Mouse (Mus musculus) myocyte (in vitro differentiated cells): ENCODE data around the gene Nop10. TPM values are rescaled to one million over a fixed set of nuclear protein-coding genes. Genes with fewer than 3 reads are reported as not detected.

Experiments
- H3K27me3 ChIP-seq: one replicate; pipeline ENCODE4 v1.6.1; 2011; ENCODE audit not compliant: control insufficient read depth, insufficient read depth, insufficient read length
- H3K36me3 ChIP-seq: one replicate; pipeline ENCODE4 v1.6.1; 2011; ENCODE audit not compliant: control insufficient read depth, insufficient read depth
- H3K4me2 ChIP-seq: one replicate; pipeline ENCODE4 v1.6.1; 2011; ENCODE audit warnings: low read depth, control low read depth
- H3K4me3 ChIP-seq: one replicate; pipeline ENCODE4 v1.5.1; 2011; ENCODE audit warnings: mild to moderate bottlenecking, control low read depth, moderate library complexity
- H3K79me2 ChIP-seq: one replicate; pipeline ENCODE4 v1.6.1; 2011; ENCODE audit not compliant: control insufficient read depth, insufficient read depth
- H3ac ChIP-seq: one replicate; pipeline ENCODE4 v1.6.1; 2011; ENCODE audit not compliant: control insufficient read depth, insufficient read length
- CEBPB ChIP-seq: IDR thresholded peaks from 2 replicates; pipeline ENCODE4 v1.6.1; 2011; ENCODE audit warnings: mild to moderate bottlenecking, moderate library complexity; ENCODE audit not compliant: poor library complexity, insufficient read depth, severe bottlenecking
- E2F4 ChIP-seq: IDR thresholded peaks from one replicate; pipeline ENCODE4 v1.6.1; 2011; ENCODE audit warnings: mild to moderate bottlenecking, control low read depth, moderate library complexity; ENCODE audit not compliant: insufficient read depth
- MAX ChIP-seq: IDR thresholded peaks from one replicate; pipeline ENCODE4 v1.6.1; 2011; ENCODE audit warnings: low read depth, mild to moderate bottlenecking, control low read depth
- MYOD1 ChIP-seq, 3 experiments: IDR thresholded peaks; one replicate each; pipeline ENCODE4 v1.6.1; 2011; ENCODE audit warnings: control low read depth in 2 of 3, low read depth in 2 of 3, mild to moderate bottlenecking in 2 of 3, moderate library complexity in 1 of 3; ENCODE audit not compliant: insufficient read length in 2 of 3, control insufficient read depth in 1 of 3
- MYOG ChIP-seq, 3 experiments: IDR thresholded peaks; one replicate each; pipeline ENCODE4 v1.6.1; 2011; ENCODE audit warnings: control low read depth in 2 of 3, low read depth in 2 of 3, mild to moderate bottlenecking in 2 of 3; ENCODE audit not compliant: insufficient read length in 2 of 3, control insufficient read depth in 1 of 3, insufficient read depth in 1 of 3
- POLR2A ChIP-seq: IDR thresholded peaks from one replicate; pipeline ENCODE4 v1.6.1; 2011; ENCODE audit warnings: low read depth, mild to moderate bottlenecking, control low read depth, moderate library complexity; ENCODE audit not compliant: insufficient read length
- POLR2AphosphoS2 ChIP-seq: IDR thresholded peaks from one replicate; pipeline ENCODE4 v1.6.1; 2011; ENCODE audit warnings: low read depth, control low read depth; ENCODE audit not compliant: insufficient read length
- REST ChIP-seq: IDR thresholded peaks from one replicate; pipeline ENCODE4 v1.6.1; 2011; ENCODE audit warnings: mild to moderate bottlenecking, control low read depth, moderate library complexity; ENCODE audit not compliant: insufficient read depth, insufficient read length
- SRF ChIP-seq: IDR thresholded peaks from one replicate; pipeline ENCODE4 v1.6.1; 2011; ENCODE audit warnings: low read depth; ENCODE audit not compliant: control insufficient read depth, insufficient read length
- TCF12 ChIP-seq: IDR thresholded peaks from one replicate; pipeline ENCODE4 v1.6.1; 2011; ENCODE audit warnings: mild to moderate bottlenecking, control low read depth; ENCODE audit not compliant: poor library complexity, insufficient read depth, severe bottlenecking
- TCF3 ChIP-seq: IDR thresholded peaks from one replicate; pipeline ENCODE4 v1.6.1; 2011; ENCODE audit warnings: low read depth, control low read depth; ENCODE audit not compliant: insufficient read length
- USF1 ChIP-seq: IDR thresholded peaks from one replicate; pipeline ENCODE4 v1.6.1; 2011; ENCODE audit warnings: low read depth, mild to moderate bottlenecking, control low read depth, moderate library complexity
- polyA plus RNA-seq: library from polyadenylated mRNA; unstranded; fragments of >200 nt; fragmentation: generic; extraction: Trizol; gene quantifications from one replicate; pipeline ENCODE4 v1.2.1, GENCODE M21; 2012; ENCODE audit warnings: missing spikeins

Nop10 gene
- polyA plus RNA-seq, 1 experiment: 129 TPM

DNA sequence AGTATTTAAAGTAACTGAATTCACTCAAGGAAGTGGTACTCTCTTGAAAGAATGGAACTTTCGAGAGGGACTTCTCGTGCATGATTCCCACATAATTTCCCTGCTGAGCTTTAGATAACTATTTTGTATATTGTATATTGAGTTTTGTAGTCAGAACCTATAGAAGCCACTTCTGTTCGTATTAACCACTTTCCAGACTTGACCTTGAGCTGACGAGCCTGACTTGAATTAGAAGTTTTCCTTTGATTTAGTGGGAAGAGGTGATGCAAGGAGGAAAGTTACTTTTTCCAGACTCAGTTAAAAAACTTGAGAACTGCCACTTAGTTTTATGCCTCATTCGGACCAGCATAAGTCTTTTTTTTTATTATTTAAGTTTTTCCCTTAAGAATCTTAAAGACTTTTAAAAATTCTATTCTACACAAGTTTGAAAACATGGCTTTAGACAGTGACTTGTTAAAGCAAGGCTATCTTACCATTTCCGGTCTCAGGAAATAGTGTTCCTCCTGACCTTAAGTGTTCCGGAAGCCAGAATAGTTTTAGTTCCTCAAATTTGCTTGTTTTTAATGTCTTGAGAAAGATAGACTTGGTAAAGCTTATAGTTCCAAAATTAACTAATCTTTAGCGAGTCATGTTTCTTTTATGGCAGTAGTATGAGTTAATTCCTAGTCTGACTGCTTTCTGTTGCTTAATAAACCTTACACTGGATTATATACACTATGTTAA lies 6.0 kb downstream of the Nop10 start:
- Histone ChIP-seq H3K4me3 (peak overlapping the region; percentile 73), H3K27me3 (no peaks in the 10 kb centered on the region), H3K36me3 (peaks cover 5% of the 10 kb centered on the region), H3ac (no peak overlapping the region), H3K79me2 (peaks cover 17% of the 10 kb centered on the region), H3K4me2 (peak overlapping the region; percentile 97)
- TF ChIP-seq MYOG (IDR thresholded peaks at IDR 0.05; ENCODE audit: control insufficient read depth in 1 of 3, insufficient read depth in 1 of 3, insufficient read length in 2 of 3, low read depth in 2 of 3): no peak
- no peak for TF ChIP-seq TCF12

- TF ChIP-seq MAX (no peak), SRF (no peak), E2F4 (no peak), CEBPB (no peak), TCF3 (no peak), MYOD1 (IDR thresholded peaks at IDR 0.05; ENCODE audit: control insufficient read depth in 1 of 3, insufficient read length in 2 of 3, low read depth in 2 of 3) (no peak), USF1 (no peak), REST (no peak), POLR2AphosphoS2 (no peak), POLR2A (no peak), TCF12 (no peak), MYOG (IDR thresholded peaks at IDR 0.05; ENCODE audit: control insufficient read depth in 1 of 3, insufficient read depth in 1 of 3, insufficient read length in 2 of 3, low read depth in 2 of 3) (no peak)
- Histone ChIP-seq H3K79me2 (peaks cover 8% of the 10 kb centered on the region), H3K4me2 (no peak overlapping the region), H3ac (no peak overlapping the region), H3K4me3 (no peak overlapping the region), H3K27me3 (no peaks in the 10 kb centered on the region), H3K36me3 (no peaks in the 10 kb centered on the region)
Measured at GRCm38 (mm10) chr2:112270011-112270410, 8.3 kb downstream of the Nop10 start.

DNA sequence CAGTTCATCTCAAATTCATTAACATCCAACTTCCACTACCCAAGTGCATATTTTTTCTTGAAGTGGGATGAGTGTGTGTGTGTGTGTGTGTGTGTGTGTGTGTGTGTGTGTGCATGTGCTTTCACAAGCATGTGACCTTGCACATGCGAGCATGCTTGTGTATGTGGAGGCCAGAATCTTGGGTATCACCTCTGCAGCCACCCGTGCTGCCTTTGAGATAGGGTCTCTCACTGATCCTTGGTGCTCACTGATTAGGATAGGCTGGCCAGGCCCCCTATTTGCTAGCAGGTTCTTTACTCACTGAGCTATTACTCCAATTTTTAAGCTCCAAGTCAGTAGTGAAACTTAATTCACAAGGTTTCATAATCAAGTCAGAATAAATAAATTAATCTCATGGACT lies 11.2 kb downstream of the Nop10 start:
- H3K79me2 ChIP-seq: peaks cover 3% of the 10 kb centered on the region
- TF ChIP-seq SRF (no peak), TCF3 (no peak), REST (no peak), MAX (no peak), MYOG (IDR thresholded peaks at IDR 0.05; ENCODE audit: control insufficient read depth in 1 of 3, insufficient read depth in 1 of 3, insufficient read length in 2 of 3, low read depth in 2 of 3) (no peak), E2F4 (no peak), POLR2AphosphoS2 (no peak), POLR2A (no peak), USF1 (no peak)

DNA sequence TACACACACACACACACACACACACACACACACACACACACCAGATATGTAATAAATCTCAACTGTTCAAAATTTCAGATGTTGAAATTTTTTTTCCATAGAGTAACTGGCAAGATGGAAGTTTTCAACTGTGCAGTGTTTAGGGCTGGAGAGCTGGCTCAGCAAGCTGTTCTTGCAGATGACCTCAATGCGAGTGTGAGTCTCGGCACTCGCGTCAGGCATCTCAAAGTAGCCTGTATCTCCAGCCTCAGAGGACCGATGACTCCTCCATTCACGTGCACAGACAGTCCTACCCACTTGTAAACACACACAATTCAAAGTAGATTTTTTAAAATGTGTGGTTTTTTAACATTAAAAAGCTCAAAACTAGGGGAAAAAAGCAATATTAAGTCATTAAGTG lies 11.7 kb downstream of the Nop10 start:
- no peaks in the 10 kb centered on the region for H3K79me2 ChIP-seq
- H3K4me3 ChIP-seq: no peak overlapping the region
- H3ac ChIP-seq: no peak overlapping the region
- TF ChIP-seq POLR2AphosphoS2 (no peak), MYOG (IDR thresholded peaks at IDR 0.05; ENCODE audit: control insufficient read depth in 1 of 3, insufficient read depth in 1 of 3, insufficient read length in 2 of 3, low read depth in 2 of 3) (no peak), TCF12 (no peak), MYOD1 (IDR thresholded peaks at IDR 0.05; ENCODE audit: control insufficient read depth in 1 of 3, insufficient read length in 2 of 3, low read depth in 2 of 3) (no peak), TCF3 (no peak)
- no peak overlapping the region for H3K4me2 ChIP-seq
- no peaks in the 10 kb centered on the region for H3K27me3 ChIP-seq
- no peaks in the 10 kb centered on the region for H3K36me3 ChIP-seq

More for the DNA sequence above, 11.2 kb downstream of the Nop10 start:
- no peak overlapping the region for H3K4me3 ChIP-seq
- H3K36me3 ChIP-seq: no peaks in the 10 kb centered on the region
- no peak overlapping the region for H3K4me2 ChIP-seq
- no peak overlapping the region for H3ac ChIP-seq
- H3K27me3 ChIP-seq: no peaks in the 10 kb centered on the region

DNA sequence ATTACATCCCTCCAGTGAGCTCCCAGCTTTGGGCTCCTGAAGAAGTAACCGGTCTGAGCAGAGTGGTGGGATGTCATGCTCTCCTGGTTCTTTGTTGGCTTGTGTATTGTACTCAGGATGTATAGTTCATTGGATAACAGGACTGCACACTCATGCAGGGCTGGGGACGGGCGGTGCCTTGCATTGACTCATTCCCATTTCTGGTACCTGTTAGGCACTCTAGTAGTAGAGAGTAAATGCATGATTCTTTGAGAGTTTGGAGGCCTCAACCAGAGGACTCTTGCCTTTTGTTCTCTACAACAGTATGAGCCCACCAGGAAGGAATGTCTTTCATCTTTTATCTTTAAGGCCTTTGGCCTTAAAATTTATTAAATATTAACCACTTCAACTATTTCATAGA lies 15.1 kb downstream of the Nop10 start:
- TF ChIP-seq CEBPB (no peak), TCF12 (no peak), MAX (no peak), REST (no peak), SRF (no peak), MYOD1 (IDR thresholded peaks at IDR 0.05; ENCODE audit: control insufficient read depth in 1 of 3, insufficient read length in 2 of 3, low read depth in 2 of 3) (no peak), POLR2A (no peak), E2F4 (no peak)
- H3K27me3 ChIP-seq: no peaks in the 10 kb centered on the region
- H3K4me2 ChIP-seq: no peak overlapping the region
- H3K4me3 ChIP-seq: no peak overlapping the region
- H3K36me3 ChIP-seq: no peaks in the 10 kb centered on the region
- no peak overlapping the region for H3ac ChIP-seq
- H3K79me2 ChIP-seq: no peaks in the 10 kb centered on the region
